Mouse (Mus musculus) kidney, postnatal 0 days (tissue): ENCODE measurements around the gene Dzip1. TPM values are rescaled to one million over a fixed set of nuclear protein-coding genes. Genes with fewer than 3 reads are reported as not detected.
A peak's percentile ranks its signal among the peaks of the same experiment; 100 is the strongest.

Experiments used
- ATAC-seq: fragments of 200-750 bp; cut with Nextera tagmentation; replicated peaks from 2 replicates; pipeline ENCODE4 v1.8.0; 2017; ENCODE audit warnings: low read depth, moderate number of reproducible peaks, moderate TSS enrichment, moderate library complexity; ENCODE audit not compliant: low FRiP score
- DNase-seq: peaks from one replicate; pipeline ENCODE4 v3.0.0-alpha.2; 2016; ENCODE audit warnings: low spot score
- H3K27ac ChIP-seq: fragments of 300-500 bp; sonication (generic); 2 replicates; pipeline ENCODE4 v1.5.1; 2014; ENCODE audit warnings: mild to moderate bottlenecking
- H3K27me3 ChIP-seq: fragments of 300-500 bp; sonication (generic); 2 replicates; pipeline ENCODE4 v1.6.1; 2014; ENCODE audit warnings: low read length, mixed read lengths; ENCODE audit not compliant: insufficient read depth
- H3K36me3 ChIP-seq: fragments of 300-500 bp; sonication (generic); 2 replicates; pipeline ENCODE4 v1.6.1; 2014; ENCODE audit warnings: low read length, mixed read lengths; ENCODE audit not compliant: insufficient read depth
- H3K4me1 ChIP-seq: fragments of 300-500 bp; sonication (generic); replicated peaks from 2 replicates; pipeline ENCODE4 v1.6.1; 2014; ENCODE audit warnings: antibody characterized with exemption, low read length, mixed read lengths; ENCODE audit not compliant: insufficient read depth
- H3K4me2 ChIP-seq: fragments of 300-500 bp; sonication (generic); 2 replicates; pipeline ENCODE4 v1.6.1; 2014; ENCODE audit warnings: mild to moderate bottlenecking, low read length, moderate library complexity, mixed read lengths
- H3K4me3 ChIP-seq: fragments of 300-500 bp; sonication (generic); replicated peaks from 2 replicates; pipeline ENCODE4 v1.5.1; 2014; ENCODE audit warnings: low read depth, low read length
- H3K9ac ChIP-seq: fragments of 300-500 bp; sonication (generic); 2 replicates; pipeline ENCODE4 v1.6.1; 2014; ENCODE audit warnings: low read depth, low read length
- H3K9me3 ChIP-seq: fragments of 300-500 bp; sonication (generic); replicated peaks from 2 replicates; pipeline ENCODE4 v1.6.1; 2016; ENCODE audit warnings: low read length, inconsistent platforms, mixed read lengths
- CTCF ChIP-seq: IDR thresholded peaks from 2 replicates; pipeline ENCODE4 v1.5.1; 2016; ENCODE audit warnings: antibody characterized with exemption, low read depth, mild to moderate bottlenecking, moderate library complexity
- WGBS: fragments of 180-500 bp; shearing (Covaris S2); extraction: QIAGEN DNeasy Blood & Tissue Kit; methylation state at CpG from one replicate; pipeline ENCODE4 v1.1.7; 2014; 5-methylcytosine and 5-hydroxymethylcytosine counted together
- polyA plus RNA-seq: library from polyadenylated mRNA; unstranded; fragments of >200 nt; fragmentation: Nextera tagmentation; extraction: Ambion mirVana; gene quantifications from 2 replicates; pipeline ENCODE4 v1.2.1, GENCODE M21; 2015

The Dzip1 gene
- polyA plus RNA-seq, 1 experiment from 2014 or later: 10.7 TPM

DNA sequence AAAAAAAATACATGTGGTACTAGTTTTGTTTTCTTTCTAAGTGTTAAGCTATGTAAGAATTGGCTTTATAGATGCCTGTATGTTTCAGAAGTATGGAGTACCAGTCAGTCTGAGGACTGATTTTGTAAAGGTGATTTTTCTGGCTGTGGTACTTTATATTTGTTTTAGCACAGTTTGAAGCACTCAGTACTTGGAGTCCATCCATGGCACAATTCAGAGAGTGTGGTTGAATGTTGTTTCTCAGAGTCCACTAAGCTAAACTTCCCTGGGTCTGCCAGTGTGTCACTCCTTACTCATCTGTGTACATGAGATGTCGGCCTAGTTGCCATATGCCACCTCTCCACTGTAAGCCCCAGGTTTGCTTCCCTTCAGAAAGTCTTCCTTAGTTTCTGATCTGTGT lies 23.6 kb upstream of the Dzip1 start:
- TF ChIP-seq CTCF: no peak
- Histone ChIP-seq H3K4me2 (no peak overlapping the region), H3K4me1 (no peaks in the 10 kb centered on the region), H3K27me3 (no peaks in the 10 kb centered on the region), H3K36me3 (no peaks in the 10 kb centered on the region), H3K9me3 (no peaks in the 10 kb centered on the region), H3K27ac (no peak overlapping the region), H3K9ac (no peak overlapping the region), H3K4me3 (no peak overlapping the region)
- ATAC-seq (no peak), DNase-seq (no peak)
- WGBS: 90% methylated on average over 1 of the region's 1 CpGs

DNA sequence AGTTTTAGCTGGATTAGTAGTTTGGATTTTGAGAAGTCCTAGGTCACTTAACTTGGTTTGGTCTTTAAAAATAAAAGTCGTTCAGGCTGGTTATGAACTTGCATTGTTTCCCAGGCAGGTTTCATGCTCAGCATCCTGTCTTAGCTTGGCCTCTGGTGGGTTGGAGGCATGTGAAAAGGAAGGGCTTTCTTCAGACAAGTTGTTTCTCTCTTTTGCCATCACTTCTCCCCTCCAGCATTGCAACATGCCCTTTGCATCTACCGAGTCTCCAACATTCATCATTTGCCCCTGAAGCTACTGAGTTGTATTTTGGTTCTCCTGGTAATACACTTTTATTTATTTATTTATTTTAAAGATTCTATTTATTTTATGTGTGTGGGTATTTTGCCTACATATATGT lies 19.4 kb upstream of the Dzip1 start:
- H3K36me3 ChIP-seq: no peaks in the 10 kb centered on the region
- no peak for TF ChIP-seq CTCF
- no peak overlapping the region for H3K27ac ChIP-seq
- 0 out of 2 replicates have a peak, but pooled peaks cover under 1% of the 10 kb centered on the region for H3K4me1 ChIP-seq
- H3K4me2 ChIP-seq: no peak overlapping the region
- DNase-seq (no peak), ATAC-seq (no peak)
- no peak overlapping the region for H3K9ac ChIP-seq
- no peaks in the 10 kb centered on the region for H3K9me3 ChIP-seq
- H3K4me3 ChIP-seq: no peak overlapping the region
- WGBS: 70% methylated on average over 2 of the region's 2 CpGs
- H3K27me3 ChIP-seq: no peaks in the 10 kb centered on the region

DNA sequence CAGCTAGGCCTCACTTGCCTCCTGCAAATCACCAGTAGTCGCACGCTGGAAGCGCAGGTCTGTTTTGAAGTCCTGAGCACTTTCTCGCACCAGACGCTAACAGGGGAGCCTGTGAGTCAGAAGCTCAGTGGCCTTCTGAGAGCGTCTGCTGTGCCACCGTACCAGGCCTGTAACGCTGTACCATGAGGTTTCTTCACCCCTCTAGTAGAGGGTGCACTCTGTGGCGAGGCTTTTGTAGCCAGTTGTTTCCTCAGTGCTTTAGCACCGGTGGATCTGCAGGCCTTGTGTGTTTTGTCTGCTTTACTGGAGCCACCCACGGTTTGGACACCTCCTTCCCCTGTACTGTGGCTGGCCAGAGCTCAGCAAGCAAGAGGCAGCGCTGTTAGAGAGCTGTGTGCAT lies 16.8 kb upstream of the Dzip1 start:
- TF ChIP-seq CTCF: no peak
- Histone ChIP-seq H3K27me3 (no peaks in the 10 kb centered on the region), H3K36me3 (no peaks in the 10 kb centered on the region), H3K9me3 (no peaks in the 10 kb centered on the region), H3K4me1 (peaks cover 12% of the 10 kb centered on the region), H3K27ac (no peak overlapping the region), H3K9ac (no peak overlapping the region), H3K4me3 (no peak overlapping the region), H3K4me2 (no peak overlapping the region)
- DNase-seq: no peak
- no peak for ATAC-seq
- 58% methylated on average over 12 of the region's 12 CpGs for WGBS

DNA sequence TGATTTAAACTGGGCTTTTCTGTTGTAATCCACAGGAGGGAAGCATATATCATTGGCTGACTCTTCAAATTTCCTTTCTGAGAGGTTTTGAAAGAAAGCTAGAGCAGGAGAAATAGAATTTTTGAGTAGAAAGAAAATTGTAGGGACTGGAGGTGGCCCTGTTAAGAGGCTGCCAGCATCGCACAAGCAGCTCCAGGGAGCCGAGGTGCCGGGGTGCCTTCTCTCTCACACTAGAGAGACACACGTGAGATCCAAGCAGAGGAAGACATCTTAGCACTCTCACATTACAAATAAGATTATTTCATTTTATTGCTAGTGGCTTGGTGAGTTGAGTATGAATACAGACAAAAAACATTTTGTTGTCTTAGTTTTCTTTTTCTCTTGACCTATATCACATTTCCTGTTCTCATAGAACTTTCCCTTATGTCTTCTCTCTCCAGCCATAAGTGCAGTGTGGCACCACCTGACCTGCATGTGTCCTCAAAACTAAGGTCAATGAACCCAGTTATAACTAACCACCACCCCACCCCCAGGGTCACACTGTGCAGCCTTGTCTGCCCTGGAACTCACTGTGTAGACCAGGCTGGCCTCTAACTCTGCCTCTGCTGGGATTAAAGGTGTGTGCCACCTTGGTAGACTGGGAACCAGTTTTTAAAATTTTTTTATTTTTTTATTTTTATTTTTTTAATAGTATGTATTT lies 15.7 kb upstream of the Dzip1 start:
- WGBS: 75% methylated on average over 4 of the region's 4 CpGs
- no peak overlapping the region for H3K4me3 ChIP-seq
- no peak overlapping the region for H3K4me2 ChIP-seq
- H3K27me3 ChIP-seq: no peaks in the 10 kb centered on the region
- ATAC-seq (no peak), DNase-seq (no peak)
- no peaks in the 10 kb centered on the region for H3K36me3 ChIP-seq
- H3K4me1 ChIP-seq: peaks cover 12% of the 10 kb centered on the region
- H3K27ac ChIP-seq: no peak overlapping the region
- no peaks in the 10 kb centered on the region for H3K9me3 ChIP-seq
- no peak for TF ChIP-seq CTCF
- no peak overlapping the region for H3K9ac ChIP-seq

DNA sequence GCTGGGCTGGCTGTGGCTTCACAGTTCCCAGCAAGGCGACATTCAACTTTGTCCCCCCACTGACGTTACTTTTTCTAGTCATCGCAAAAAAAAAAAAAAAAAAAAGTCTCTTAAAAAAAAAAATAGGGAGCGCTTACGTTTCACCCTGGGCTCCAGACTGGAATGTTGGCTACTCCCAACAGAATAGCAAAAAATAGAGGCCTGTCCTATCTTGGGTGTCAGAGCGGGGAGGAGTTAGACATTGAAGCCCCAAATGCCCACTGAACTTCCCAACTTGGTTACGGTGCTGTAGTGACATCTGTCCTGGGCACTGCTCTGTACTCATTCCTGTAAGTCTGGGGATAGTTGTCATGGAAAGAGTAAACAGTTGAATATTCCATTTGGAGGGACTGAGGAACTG lies 13.3 kb upstream of the Dzip1 start:
- WGBS: 2% methylated on average over 7 of the region's 7 CpGs
- Histone ChIP-seq H3K4me3 (peak overlapping the region; percentile 98), H3K27ac (peak overlapping the region; percentile 95; the same call in 1 of the 2 replicates), H3K9me3 (no peaks in the 10 kb centered on the region), H3K4me2 (peak overlapping the region; percentile 81), H3K4me1 (peaks cover 12% of the 10 kb centered on the region), H3K27me3 (no peaks in the 10 kb centered on the region), H3K36me3 (no peaks in the 10 kb centered on the region), H3K9ac (peak overlapping the region; percentile 99)
- no peak for ATAC-seq
- no peak for TF ChIP-seq CTCF
- DNase-seq: peak; percentile 74

DNA sequence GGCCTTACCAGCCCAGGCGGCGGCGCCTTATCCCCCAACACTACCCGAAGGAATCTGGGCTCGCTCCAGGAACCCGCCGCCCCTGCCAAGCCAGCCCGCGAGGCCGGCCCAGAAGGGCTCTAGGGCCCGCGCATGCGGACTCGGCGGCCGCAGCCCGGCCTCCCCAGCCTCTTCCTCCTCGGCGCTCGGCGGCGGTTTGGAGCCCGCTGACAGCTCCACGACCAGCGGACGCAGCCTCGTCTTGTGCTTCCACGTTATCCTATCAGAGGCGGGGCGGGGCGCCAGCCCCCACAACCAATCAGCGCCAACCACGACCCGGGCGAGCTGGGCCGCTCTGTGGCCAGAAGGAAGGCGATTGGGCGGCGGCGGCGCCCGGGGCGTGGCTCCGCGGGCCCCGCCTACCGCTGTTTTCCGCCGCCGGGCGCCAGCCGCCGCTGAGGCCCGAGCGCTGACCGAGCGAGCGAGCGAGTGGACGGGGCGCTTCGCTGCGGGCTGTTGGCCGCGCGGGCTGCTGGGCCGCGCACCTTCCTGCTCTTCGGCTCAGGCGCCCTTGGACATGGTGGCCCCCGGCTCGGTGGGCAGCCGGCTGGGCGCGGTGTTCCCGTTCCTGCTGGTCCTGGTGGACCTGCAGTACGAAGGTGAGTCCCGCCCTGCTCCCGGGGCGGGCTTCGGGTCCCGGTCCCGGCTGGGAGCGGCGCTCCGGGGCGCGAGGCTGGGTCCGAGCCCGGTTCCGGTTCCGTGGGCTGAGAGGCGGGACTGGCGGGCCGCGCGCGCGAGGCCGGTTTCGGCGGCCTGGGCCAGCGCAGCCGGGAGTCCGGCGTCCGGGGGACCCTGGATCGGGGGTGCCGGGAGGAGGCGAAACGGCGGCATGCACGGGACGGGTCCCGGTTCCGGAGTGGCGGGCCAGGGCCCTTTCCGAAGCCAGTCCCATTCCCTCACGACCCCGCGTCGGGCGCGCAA lies 12.6 kb upstream of the Dzip1 start, which contains the start of gene Dnajc3:
Gene Dnajc3, plus strand, starts transcription at position 444 of the 960 bp plus-strand sequence.
- H3K9me3 ChIP-seq: no peaks in the 10 kb centered on the region
- peak within 1 kb of the TSS; percentile 88 for H3K4me2 ChIP-seq
- H3K9ac ChIP-seq: peak within 1 kb of the TSS; percentile 99
- under 1% methylated on average over 104 of the region's 124 CpGs for WGBS
- H3K4me3 ChIP-seq: peak within 1 kb of the TSS; percentile 98
- no peak for TF ChIP-seq CTCF
- no peaks in the 10 kb centered on the region for H3K27me3 ChIP-seq
- H3K27ac ChIP-seq: peak within 1 kb of the TSS; percentile 95
- ATAC-seq: peak; percentile 100
- H3K4me1 ChIP-seq: peaks cover 12% of the 10 kb centered on the region
- peak; percentile 99 for DNase-seq
- H3K36me3 ChIP-seq: no peaks in the 10 kb centered on the region
